Mouse (Mus musculus) midbrain, embryonic 14.5 days (tissue): ENCODE results near the gene Nudt4. TPM values are rescaled to one million over a fixed set of nuclear protein-coding genes. Genes with fewer than 3 reads are reported as not detected.

Source experiments
- ATAC-seq: fragments of 200-750 bp; cut with Nextera tagmentation; 2 replicates; pipeline ENCODE4 v1.8.0; 2017; ENCODE audit warnings: moderate number of reproducible peaks, moderate library complexity; ENCODE audit not compliant: low FRiP score, low TSS enrichment
- DNase-seq: peaks from one replicate; pipeline ENCODE4 v3.0.0-alpha.2; 2015
- H3K27ac ChIP-seq: fragments of 300-500 bp; sonication (generic); replicated peaks from 2 replicates; pipeline ENCODE4 v1.5.1; 2014; ENCODE audit warnings: mild to moderate bottlenecking, low read depth, low read length, moderate library complexity
- H3K27me3 ChIP-seq: fragments of 300-500 bp; sonication (generic); 2 replicates; pipeline ENCODE4 v1.6.1; 2014; ENCODE audit warnings: low read length, control low read depth, mixed read lengths; ENCODE audit not compliant: control insufficient read depth, insufficient read depth
- H3K36me3 ChIP-seq: fragments of 300-500 bp; sonication (generic); 2 replicates; pipeline ENCODE4 v1.6.1; 2014; ENCODE audit warnings: low read length, control low read depth; ENCODE audit not compliant: control insufficient read depth, insufficient read depth
- H3K4me1 ChIP-seq: fragments of 300-500 bp; sonication (generic); 2 replicates; pipeline ENCODE4 v1.6.1; 2014; ENCODE audit warnings: mild to moderate bottlenecking, antibody characterized with exemption, low read length, control low read depth; ENCODE audit not compliant: control insufficient read depth, insufficient read depth
- H3K4me2 ChIP-seq: fragments of 300-500 bp; sonication (generic); 2 replicates; pipeline ENCODE4 v1.6.1; 2014; ENCODE audit warnings: mild to moderate bottlenecking, low read length, moderate library complexity
- H3K4me3 ChIP-seq: fragments of 300-500 bp; sonication (generic); replicated peaks from 2 replicates; pipeline ENCODE4 v1.5.1; 2014; ENCODE audit warnings: low read depth, low read length
- H3K9ac ChIP-seq: fragments of 300-500 bp; sonication (generic); replicated peaks from 2 replicates; pipeline ENCODE4 v1.6.1; 2014; ENCODE audit warnings: mild to moderate bottlenecking, low read length, moderate library complexity
- H3K9me3 ChIP-seq: fragments of 300-500 bp; sonication (generic); 2 replicates; pipeline ENCODE4 v1.6.1; 2016; ENCODE audit warnings: low read length, control low read depth, mixed read lengths; ENCODE audit not compliant: control insufficient read depth
- WGBS: fragments of 180-500 bp; shearing (Covaris S2); extraction: QIAGEN DNeasy Blood & Tissue Kit; methylation state at CpG from one replicate; pipeline ENCODE4 v1.1.7; 2014; 5-methylcytosine and 5-hydroxymethylcytosine counted together
- polyA plus RNA-seq: library from polyadenylated mRNA; unstranded; fragments of >200 nt; fragmentation: Nextera tagmentation; extraction: Ambion mirVana; gene quantifications from 2 replicates; pipeline ENCODE4 v1.2.1, GENCODE M21; 2014

Gene Nudt4
- polyA plus RNA-seq, 1 experiment from 2014 or later = 80.0 TPM

DNA sequence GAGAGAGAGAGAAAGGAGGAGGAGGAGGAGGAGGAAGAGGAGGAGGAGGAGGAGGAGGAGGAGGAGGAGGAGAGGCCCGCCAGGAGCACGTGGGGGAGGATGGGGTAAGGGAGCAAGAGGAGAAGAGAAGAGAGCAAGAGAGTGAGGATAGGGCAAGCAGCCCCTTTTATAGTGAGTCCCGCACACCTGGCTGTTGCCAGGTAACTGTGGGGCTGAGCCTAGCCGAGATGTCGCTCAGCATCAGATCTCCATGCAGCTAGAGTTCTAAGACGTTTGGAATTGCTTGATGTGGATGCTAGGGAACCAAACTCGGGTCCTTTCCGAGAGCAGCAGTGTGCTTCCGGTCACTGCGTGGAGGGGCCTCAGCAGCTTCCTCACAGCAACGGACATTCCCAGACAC lies 30.5 kb upstream of the Nudt4 start:
- H3K9me3 ChIP-seq = peaks cover under 1% of the 10 kb centered on the region; the same call in 1 of the 2 replicates
- H3K27me3 ChIP-seq = no peaks in the 10 kb centered on the region
- ATAC-seq = no peak
- H3K9ac ChIP-seq = no peak overlapping the region
- H3K27ac ChIP-seq = no peak overlapping the region
- no peaks in the 10 kb centered on the region for H3K36me3 ChIP-seq
- no peak overlapping the region for H3K4me2 ChIP-seq
- no peaks in the 10 kb centered on the region for H3K4me1 ChIP-seq
- no peak for DNase-seq
- WGBS = 36% methylated on average over 11 of the region's 11 CpGs
- H3K4me3 ChIP-seq = no peak overlapping the region

DNA sequence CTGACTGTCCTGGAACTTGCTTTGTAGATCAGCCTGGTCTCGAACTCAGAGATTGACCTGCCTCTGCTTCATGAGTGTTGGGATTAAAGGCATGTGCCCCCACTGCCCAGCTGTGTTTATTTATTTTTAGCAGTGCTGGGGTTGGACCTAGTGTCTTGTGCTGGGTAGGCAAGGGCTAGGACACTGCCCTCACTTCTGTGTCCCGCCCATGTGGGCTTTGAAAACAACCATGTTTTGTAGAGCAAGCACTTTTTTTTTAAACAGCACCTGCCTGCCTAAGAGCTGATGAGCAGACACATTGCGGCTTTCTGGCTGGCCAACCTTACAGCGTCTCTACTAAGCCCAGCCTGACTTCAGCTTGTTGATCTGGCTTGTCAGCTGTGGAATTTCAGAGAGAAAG lies 27.3 kb upstream of the Nudt4 start:
- Histone ChIP-seq H3K27ac (no peak overlapping the region), H3K36me3 (no peaks in the 10 kb centered on the region), H3K27me3 (no peaks in the 10 kb centered on the region), H3K4me3 (no peak overlapping the region), H3K4me1 (no peaks in the 10 kb centered on the region), H3K9me3 (peaks cover 6% of the 10 kb centered on the region; the same call in 1 of the 2 replicates), H3K9ac (no peak overlapping the region), H3K4me2 (no peak overlapping the region)
- DNase-seq = no peak
- no peak for ATAC-seq
- 86% methylated on average over 4 of the region's 4 CpGs for WGBS

DNA sequence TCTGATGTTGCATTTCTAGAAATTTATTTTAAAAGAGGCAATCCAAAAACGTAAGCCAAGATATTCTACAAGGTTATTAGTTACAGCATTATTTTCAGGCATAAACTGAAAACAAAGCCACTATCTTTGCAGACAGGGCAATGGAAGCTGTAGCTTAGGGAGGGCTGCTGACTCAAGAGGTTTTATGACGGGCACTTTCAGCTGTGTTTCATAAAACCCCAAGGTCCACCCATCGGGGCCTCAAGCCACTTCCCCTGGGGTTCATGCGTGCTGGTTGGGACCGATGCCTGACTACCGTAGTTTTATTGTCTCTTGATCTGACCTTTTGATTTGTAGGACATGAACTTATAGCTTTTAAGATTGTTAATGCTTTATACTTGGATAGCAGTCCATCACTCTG lies 26.2 kb upstream of the Nudt4 start:
- Histone ChIP-seq H3K4me3 (no peak overlapping the region), H3K27ac (no peak overlapping the region), H3K9ac (no peak overlapping the region), H3K27me3 (no peaks in the 10 kb centered on the region), H3K4me1 (no peaks in the 10 kb centered on the region), H3K36me3 (no peaks in the 10 kb centered on the region), H3K9me3 (peaks cover 6% of the 10 kb centered on the region; the same call in 1 of the 2 replicates), H3K4me2 (no peak overlapping the region)
- ATAC-seq = no peak
- DNase-seq = no peak
- 93% methylated on average over 6 of the region's 6 CpGs for WGBS

DNA sequence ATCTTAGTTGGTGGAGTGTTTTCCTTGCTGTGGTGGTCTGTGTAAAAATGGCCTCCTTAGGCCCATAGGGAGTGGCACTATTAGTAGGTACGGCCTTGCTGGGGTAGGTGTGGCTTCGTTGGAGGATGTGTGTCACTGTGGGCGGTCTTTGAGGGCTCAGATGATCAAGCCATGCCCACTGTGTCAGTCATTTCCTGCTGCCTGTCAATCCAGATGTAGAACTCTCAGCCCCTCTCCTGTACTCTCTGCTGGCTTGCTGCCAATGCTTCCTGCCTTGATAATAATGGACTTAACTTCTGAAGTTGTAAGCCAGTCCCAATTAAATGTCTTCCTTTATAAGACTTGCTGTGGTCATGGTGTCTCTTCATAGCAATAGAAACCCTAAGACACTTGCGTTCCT lies 25.2 kb upstream of the Nudt4 start:
- Histone ChIP-seq H3K27ac (no peak overlapping the region), H3K27me3 (no peaks in the 10 kb centered on the region), H3K4me1 (no peaks in the 10 kb centered on the region), H3K9ac (no peak overlapping the region), H3K4me2 (no peak overlapping the region), H3K36me3 (no peaks in the 10 kb centered on the region), H3K4me3 (no peak overlapping the region), H3K9me3 (peaks cover 6% of the 10 kb centered on the region; the same call in 1 of the 2 replicates)
- 98% methylated on average over 4 of the region's 4 CpGs for WGBS
- DNase-seq = no peak
- ATAC-seq = no peak

DNA sequence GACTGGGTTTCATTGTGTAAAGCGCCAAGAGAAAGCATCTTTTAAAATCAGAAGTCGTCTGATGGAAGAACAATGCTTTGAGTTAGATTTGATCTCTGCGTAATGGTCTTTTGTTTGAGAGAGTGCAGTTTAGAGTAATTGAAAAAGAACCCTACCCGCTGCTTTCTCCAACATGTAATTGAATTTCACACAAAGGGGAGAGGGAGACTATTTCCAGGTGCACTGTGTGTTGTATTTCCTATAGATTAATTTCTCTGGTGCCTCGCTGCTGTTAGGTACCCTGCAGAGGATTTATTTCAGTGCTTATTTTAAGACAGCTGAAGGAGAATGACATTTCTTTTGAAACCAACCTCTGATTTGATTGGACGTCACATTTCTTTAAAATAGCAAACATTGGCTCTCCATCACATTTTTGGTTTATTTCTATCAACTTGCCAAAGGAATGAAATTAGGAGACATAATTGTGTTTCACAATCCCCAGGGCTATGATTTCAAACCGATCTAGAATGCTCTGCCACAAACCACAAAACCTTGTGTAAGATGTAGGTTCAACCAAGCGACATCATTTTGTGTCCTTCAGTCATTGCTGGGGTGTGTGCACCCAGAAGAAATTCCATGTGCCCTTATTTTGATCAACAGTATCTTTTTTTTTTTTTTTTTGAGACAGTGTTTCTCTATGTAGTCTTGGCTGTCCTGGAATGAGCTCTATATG lies 23.7 kb upstream of the Nudt4 start:
- ATAC-seq = no peak
- Histone ChIP-seq H3K36me3 (no peaks in the 10 kb centered on the region), H3K9ac (no peak overlapping the region), H3K27me3 (no peaks in the 10 kb centered on the region), H3K4me1 (no peaks in the 10 kb centered on the region), H3K27ac (no peak overlapping the region), H3K4me3 (no peak overlapping the region), H3K9me3 (peaks cover 6% of the 10 kb centered on the region; the same call in 1 of the 2 replicates), H3K4me2 (no peak overlapping the region)
- WGBS = 44% methylated on average over 8 of the region's 8 CpGs
- no peak for DNase-seq

DNA sequence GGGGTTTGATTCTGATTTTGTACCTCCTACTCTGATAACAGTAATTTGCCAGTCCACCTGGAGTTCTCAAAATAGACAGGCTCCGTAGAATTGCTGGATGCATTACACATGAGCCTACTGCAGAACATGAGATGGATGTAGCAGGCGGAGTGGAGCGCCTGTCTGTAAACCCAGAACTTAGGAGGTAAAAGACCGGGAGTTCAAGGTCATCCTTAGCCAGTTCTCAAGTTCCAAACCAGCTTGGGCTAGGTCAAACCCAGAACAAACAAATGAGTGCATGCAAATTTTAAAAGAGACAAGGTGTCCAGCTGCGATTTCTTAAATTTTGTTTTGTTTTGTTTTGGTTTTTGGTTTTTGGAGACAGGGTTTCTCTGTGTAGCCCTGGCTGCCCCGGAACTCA lies 21.6 kb upstream of the Nudt4 start:
- no peak for DNase-seq
- H3K27ac ChIP-seq = no peak overlapping the region
- WGBS = 92% methylated on average over 6 of the region's 6 CpGs

DNA sequence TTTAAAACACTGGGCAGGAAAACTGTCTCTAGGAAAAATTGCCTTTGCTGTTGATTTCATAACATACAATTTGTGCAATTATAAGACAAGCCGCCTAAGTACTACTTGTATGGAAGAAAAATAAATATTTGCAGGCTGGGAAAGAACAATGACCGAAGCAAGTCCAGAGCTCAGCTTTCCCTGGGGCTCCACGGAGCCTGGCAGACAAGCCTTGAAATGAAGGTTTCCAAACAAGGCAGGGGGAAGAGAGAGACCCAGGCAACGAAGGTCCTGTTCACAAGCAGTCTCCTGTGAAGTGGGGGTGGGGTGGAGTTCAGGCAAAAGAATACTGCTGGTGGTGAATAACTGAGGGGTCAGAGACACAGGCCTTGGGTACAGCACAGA lies 13.6 kb upstream of the Nudt4 start:
- Histone ChIP-seq H3K9ac (no peak overlapping the region), H3K4me3 (no peak overlapping the region), H3K4me2 (no peak overlapping the region), H3K27ac (no peak overlapping the region), H3K9me3 (no peaks in the 10 kb centered on the region), H3K36me3 (no peaks in the 10 kb centered on the region), H3K4me1 (0 out of 2 replicates have a peak, but pooled peaks cover 8% of the 10 kb centered on the region), H3K27me3 (no peaks in the 10 kb centered on the region)
- DNase-seq (peak; percentile 26), ATAC-seq (no peak)
- 27% methylated on average over 4 of the region's 4 CpGs for WGBS

More for the DNA sequence above, 21.6 kb upstream of the Nudt4 start:
- Histone ChIP-seq H3K4me3 (no peak overlapping the region), H3K4me2 (no peak overlapping the region), H3K9ac (no peak overlapping the region), H3K36me3 (no peaks in the 10 kb centered on the region), H3K4me1 (no peaks in the 10 kb centered on the region), H3K27me3 (no peaks in the 10 kb centered on the region), H3K9me3 (peaks cover 6% of the 10 kb centered on the region; the same call in 1 of the 2 replicates)
- no peak for ATAC-seq

DNA sequence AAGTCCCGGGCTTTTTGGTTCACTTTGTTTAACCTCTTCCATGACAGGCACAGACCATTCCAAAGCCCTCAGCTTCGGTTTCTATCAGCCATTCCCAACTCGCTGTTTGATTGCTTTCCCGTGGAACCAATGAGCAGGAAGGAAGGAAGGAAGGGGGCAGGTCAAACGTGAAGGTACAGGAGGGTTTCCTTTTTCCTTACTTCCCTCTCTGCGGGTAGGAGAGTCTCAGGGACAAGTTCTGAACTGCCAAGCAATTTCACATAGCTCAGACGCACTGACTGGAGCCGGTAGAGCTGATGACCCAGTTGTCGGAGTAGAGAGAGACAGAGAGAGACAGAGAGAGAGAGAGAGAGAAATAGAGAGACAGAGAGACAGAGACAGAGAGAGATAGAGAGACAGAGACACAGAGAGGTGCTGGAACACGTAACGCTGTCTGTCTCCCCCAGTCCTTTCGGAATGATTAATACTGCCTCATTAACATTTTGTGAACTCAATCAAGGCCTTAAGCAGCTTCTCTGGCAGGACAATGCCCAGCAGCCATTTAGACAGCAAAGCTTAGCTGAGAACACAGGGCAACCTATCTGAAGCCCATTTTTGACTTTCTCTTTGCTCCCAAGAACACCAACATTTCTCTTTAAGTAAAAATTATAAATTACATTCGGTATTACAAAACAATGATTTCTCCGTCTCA lies 13.1 kb upstream of the Nudt4 start:
- Histone ChIP-seq H3K27ac (no peak overlapping the region), H3K4me1 (0 out of 2 replicates have a peak, but pooled peaks cover 8% of the 10 kb centered on the region), H3K36me3 (no peaks in the 10 kb centered on the region), H3K9me3 (no peaks in the 10 kb centered on the region), H3K27me3 (no peaks in the 10 kb centered on the region), H3K4me3 (no peak overlapping the region), H3K9ac (no peak overlapping the region), H3K4me2 (no peak overlapping the region)
- DNase-seq (peak; percentile 34), ATAC-seq (no peak)
- 45% methylated on average over 14 of the region's 14 CpGs for WGBS
